Mouse (Mus musculus) layer of hippocampus, adult 9-10 months (tissue): ENCODE results near the gene Nid2.

Experiments used
- DNase-seq: peaks from one replicate; pipeline ENCODE4 v3.0.0; 2022; ENCODE audit warnings: low spot score

The Nid2 gene

DNA sequence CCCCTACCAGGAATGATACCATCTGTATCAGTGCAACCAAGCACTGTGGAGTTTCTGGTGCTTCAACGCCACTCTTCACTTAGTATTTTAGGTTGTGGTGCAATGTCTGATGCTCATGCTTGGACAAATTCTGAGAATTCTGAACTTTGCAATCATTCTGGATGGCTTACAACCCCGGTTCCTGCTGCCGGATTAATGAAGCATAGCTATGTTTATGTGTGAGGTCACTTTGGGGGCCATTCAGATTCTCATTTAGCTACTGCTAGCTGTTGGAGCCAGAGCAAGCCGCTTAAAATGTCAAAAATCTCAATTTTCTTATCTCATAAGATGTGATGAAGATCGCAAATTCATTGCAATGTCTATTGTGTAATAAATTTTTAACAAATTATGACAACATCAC is 6.2 kb upstream of the Nid2 start:
- DNase-seq, result no peak

DNA sequence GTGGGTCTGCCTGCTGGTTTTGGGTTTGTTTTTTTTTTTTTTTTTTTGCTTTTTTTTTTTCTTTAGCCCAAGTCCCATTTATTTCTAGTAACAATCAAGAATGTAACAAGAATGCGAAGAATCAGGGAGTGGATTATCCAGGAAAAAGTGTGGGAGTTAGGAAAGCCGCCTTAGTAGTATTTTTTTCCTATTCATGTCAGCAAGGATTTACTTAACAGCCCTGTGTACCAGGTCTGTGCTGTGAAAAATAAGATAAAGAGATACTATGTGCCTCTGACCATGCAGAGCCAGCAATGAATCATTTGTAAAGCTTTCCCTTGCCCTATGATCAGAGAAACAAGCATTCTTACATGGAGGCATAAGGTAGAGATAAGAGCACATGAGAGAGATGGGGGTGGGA is 4.8 kb upstream of the Nid2 start:
- no peak for DNase-seq

DNA sequence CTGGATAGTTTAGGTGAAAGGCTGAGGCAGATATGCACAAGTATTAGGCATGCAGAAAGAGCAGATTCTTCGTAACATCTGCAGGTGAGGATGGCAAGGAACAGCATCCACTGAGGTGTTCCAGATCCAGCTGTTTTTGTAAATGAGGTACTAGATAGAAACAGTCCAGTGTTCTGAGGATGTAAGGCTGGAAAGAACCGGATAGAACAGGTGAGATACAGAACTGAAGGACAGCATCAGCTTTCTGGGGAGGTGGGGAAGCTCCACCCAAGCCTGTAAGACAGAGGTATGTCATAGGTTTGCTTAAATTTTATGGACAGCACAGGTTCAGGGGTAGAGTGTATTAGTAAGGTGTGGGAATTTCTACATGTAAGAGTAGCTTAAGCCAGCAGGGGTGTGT is 4.3 kb upstream of the Nid2 start:
- DNase-seq, result no peak

DNA sequence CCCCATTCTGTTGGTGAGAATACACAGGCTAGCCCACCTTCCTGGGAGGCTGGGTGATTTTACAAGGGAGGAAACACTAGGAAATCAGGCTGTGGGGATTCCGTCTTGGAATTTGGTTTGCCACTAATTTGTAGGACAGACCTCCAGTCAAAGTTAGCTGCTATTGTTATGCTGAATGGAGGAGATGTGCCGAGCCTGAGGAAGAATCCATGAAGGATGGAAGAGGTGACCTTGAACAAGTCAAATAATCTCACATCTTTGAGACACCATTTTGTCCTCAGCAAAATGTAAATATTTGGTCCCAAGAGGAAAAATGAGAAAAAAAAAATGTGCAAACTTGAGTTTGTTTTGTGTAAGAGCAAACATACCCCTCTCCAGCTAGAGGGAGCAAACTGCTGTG is 1.3 kb upstream of the Nid2 start:
- no peak for DNase-seq

DNA sequence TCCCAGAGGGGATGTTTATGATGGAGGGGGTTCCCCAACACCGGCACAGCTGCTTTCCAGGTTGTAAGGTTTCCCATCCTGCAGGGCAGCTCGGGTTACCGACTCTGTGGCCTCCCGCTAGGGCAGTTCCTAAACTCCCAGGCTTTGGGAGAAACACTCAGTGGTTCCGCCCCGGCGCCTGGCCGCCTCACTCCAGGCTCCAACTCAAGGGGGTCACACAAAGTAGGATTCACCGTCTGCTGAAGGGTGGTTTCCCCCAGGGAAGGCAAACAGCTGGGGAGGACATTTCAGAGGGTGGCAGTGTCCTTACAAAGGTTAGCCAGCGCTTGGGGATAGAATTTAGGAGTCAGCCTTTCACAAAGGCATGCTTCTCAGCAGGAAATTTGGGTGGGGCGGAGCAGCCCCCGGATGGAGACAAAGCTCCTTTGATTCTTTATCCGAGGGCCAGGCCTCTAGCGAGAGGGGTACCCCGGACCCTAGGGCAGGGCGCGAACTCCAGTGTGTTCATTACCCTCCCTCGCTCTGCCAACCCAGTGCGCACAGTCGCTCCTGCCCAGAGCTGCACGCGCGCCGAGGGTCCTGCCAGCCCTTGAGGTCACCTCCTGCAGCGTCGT is 547 bp upstream of the Nid2 start:
- DNase-seq, result no peak

DNA sequence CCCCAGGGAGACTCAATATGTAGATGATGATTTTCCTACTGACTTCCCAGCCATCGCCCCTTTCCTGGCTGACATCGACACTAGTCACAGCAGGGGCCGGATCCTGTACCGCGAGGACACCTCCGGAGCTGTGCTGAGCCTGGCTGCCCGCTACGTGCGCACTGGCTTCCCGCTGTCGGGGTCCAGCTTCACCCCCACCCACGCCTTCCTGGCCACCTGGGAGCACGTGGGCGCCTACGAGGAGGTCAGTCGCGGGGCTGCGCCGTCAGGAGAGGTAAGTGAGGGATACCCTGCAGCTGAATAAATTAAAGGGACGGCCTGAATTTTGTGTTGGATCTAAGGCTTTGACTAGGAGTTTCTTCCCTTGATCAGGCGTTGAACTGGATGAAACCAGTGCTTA is 1.2 kb downstream of the Nid2 start:
- DNase-seq, result no peak

DNA sequence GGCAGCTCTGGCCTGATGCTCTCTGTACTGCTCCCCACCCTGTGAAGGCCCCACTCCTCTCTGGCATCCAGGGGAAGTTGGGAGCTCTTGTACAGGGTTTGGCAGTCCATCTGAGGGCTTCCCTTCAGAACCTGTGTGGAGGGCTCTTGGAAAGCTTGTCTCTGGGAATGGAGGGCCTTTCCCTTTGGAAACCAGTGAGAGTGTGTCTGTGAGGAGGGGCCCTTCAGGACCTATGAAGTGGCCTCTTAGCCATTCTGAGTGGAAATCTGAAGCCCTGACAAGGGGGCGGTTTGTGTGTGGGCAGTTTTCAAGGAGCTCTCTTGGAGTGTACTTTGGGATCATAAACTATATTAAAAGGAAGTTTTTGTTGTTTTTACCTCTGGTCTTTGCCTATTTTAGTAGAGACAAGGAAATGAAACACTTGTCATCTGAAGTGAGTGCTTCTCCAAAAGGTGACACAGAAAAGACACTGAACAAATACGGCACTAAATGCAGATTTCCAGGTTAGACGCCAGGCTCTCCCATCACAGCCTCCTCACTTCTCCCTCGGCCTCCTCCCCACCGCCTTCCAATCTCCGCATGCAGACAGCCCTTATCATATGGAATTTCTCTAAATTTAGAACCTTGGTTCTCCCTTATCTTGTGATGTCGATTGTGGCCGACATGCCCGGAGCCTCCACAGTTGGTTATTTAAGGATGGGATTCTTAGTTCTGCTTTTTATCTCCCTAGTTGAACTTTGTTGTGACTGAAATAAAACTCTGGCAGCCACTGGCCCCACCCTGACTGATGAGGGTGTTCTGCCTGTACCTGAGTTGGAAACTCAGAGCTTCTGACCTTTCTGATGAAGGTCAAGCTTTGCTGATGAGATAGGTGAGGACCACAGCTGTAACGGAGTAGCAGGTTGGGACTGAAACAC is 8.5 kb downstream of the Nid2 start:
- no peak for DNase-seq

DNA sequence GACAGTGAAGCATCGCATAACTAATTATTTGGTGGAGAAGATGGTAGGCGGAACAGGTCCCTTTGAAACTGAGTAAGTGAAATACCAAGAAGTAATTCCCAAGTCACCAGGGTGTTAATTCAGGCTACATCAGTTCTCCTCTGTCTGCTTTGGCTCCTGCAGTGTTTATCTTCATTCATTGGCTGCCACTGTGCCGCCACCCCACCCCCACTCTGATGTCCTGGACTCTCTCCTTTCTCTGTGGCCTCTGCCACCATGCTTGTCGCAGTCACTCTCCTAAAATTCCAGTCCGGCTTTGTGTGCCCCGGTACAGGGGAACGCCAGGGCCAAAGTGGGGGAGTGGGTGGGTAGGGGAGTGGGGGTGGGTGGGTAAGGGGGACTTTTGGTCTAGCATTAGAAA is 9.7 kb downstream of the Nid2 start:
- no peak for DNase-seq

DNA sequence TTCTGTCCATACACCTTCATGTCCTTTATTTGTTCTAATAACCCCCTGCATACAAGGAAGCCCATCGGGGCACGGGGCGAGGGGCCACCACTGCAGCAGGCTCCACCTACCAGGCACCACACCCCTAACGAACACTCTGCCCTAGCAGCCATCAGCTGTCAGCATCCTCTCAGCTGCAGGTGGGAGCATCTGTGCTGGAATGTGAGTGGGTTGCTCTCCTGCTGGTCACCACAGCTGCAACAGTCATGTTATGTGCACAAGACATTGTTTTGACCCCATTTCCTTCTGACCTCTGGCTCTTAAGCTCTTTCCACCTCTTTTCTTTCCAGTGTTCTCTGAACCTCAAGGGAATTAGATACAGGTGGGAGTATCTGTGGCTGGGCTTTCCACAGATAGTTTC is 10.9 kb downstream of the Nid2 start:
- DNase-seq, result no peak

DNA sequence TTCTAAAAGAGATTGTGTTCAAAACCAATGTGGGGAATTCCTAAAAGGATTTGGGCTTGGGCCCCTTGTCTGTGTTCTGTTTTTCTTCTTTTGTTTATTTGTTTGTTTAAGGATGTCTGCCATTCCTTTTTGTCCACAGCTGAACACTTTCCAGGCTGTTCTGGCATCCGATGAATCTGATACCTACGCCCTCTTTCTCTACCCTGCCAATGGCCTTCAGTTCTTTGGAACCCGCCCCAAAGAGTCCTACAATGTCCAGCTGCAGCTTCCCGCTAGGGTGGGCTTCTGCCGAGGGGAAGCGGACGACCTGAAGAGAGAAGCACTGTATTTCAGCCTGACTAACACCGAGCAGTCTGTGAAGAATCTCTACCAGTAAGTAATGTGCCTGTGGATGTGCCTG is 12.5 kb downstream of the Nid2 start:
- DNase-seq, result no peak

DNA sequence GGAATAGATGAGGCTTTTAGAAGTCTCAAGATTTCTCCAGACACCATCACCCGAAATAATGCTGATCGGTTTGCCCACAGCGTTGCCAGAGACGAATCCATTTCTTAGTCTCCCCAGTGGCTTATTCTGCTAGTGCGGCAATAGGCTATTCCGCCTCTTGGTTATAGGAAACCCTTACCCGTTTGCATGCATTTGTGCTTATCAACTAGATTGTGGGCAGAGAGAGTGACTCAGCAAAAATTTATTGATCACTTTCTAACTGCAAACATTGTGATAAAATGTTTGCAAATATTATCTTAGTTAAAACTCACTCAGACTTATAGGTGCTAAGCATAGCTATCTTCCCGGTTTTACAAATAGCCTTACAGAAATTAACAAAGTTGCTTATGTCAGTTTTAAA is 13.3 kb downstream of the Nid2 start:
- DNase-seq, result no peak

DNA sequence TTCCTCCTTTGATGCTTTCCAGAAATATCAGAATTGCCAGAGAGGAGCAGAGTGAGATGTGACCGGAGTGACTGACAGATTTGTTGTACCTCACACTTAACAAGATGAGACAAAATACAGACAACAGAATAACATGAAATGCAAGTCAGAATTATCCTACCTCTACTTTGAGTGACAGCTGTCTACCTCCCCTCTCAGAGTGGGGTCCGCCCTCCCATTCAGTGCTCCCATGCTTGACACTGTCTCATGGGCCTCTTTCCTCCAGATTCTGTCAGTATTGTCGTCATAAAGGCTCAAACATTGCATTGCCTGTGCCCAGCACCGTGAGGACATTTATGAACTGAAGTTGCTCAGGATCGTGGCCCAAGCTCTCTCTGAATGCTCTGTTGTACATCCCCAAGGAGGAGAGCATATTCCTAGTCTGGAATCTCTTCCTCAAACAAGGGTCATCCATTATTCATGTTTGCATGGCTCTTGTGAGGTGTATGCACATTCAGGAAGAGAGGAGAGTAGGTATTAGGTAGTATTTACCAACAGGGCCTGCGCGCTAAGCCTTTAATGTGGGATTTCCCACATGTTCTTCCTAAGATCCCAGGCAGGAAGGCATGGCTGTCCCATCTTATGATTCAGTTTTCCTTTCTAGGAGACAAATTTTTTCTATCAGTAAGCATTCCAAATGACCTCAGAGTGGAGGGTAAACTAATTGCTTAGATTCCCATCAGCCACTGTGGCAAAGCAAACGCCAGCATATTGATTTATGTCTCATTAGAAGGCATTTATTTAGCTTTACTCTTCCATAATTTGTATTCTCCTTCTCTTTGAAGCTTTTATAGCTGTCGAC is 14.7 kb downstream of the Nid2 start:
- DNase-seq, result no peak

DNA sequence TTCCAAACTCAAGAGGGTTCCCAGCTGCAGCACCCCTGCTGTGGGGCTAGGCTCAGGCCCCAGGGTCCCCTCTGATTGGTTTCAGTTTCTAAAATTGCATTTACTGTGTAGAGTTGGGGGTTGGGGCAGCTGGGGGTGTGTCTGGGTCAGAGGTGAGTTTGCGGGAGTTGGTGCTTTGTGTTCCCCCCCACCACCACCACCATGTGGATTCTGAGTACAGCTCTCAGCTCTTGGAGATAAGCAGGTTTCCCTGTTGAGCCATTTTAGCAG is 15.2 kb downstream of the Nid2 start:
- no peak for DNase-seq

DNA sequence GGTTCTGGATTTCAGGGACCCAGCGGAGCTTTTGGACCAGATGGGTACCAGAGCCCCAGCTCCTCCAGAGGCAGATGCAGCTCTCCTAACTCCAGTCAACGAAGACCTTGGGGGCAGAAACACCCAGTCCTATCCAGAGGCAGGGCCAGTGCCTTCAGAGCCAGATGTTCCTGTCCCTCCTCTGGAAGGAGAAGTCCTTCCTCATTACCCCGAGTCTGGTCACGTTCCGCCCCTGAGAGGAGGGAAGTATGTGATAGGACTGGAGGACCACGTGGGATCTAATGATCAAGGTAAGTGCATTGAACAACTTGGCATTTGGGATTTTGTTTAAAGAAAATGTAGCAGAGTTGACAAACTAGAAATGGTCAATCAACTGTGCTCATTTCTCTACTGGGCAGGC is 17.6 kb downstream of the Nid2 start:
- DNase-seq, result no peak

DNA sequence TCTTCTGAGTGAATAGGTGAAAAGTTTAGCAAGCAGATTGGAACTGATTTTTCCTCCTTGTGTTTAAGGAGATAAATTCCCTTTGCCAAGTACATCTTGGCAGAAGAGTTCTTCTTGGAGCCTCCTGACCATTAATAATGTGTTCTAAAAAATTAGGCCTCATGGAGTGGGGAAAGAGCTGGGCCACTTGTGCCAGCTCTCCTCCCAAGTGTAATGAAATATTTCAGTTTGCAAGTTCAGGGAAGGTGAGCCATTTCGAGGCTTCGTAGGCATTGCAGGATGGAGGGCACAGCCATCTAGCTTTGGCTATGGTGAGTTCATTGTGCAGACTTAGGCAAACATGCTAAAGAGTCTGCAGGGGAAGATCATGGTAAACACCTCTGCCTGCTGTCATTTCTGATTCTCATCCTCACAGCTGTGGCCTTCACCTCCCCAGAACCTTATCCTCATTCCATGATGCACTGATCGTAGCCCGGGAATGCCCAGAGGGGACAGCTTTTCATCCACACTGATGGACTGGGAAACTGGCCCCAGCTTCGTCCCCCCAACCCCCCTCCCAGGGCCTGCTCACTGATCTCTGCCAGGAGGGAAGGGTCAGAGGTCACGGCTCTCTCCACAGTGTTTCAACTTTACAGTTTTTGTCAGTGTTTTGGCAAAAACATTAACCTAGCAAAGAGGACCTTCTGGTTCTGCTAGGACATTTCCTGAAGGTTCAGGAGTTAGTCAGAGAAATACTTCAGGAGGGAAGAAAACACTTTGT is 18.6 kb downstream of the Nid2 start:
- no peak for DNase-seq

DNA sequence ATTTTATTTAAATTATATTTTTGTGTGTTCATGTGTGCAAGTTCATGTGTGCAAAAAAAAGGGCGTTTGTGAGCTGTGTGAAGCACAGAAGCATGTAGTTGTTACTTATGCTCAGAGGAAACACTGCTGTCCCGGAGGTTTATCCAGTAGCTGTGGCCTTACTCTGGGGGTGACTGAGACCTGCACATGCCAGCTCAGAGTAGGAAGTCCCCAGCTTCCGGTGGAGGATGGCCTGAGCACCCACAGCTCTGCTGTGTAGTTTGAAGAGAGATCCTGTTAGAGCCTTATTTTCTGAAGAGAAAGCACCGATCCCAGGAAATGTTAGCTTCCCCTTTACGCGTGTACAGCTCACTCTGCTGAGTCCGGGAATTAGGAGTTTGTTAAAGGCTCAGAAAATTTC is 20.1 kb downstream of the Nid2 start:
- DNase-seq, result no peak

DNA sequence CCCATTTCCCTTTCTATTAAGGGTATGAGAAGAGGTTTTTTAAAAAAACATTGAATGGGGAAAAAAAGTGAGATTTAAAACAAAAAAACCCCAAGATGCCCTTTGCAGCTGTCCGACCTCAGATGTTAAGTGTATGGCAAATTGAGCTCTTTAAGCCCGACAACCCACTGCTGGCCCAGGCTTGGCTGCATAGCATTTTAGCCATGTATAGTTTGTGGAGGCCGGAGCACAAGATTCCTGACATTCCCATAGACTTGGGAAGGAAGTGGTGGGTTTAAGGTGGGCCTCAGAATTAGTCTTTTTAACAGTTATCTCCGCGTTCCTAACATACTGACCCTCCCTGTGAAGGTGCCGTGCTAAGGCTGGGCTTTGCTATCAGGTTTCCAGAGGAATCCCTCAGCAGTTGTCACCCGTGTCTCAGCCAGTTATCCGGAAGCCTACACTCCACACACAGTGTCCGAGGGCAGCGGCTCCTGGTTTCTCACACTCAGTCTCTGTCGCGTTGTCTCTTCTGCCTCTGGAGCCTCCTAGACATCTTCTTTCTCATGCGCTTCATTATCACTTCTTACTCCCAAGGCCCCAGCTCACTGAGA is 23.1 kb downstream of the Nid2 start:
- DNase-seq, result no peak

DNA sequence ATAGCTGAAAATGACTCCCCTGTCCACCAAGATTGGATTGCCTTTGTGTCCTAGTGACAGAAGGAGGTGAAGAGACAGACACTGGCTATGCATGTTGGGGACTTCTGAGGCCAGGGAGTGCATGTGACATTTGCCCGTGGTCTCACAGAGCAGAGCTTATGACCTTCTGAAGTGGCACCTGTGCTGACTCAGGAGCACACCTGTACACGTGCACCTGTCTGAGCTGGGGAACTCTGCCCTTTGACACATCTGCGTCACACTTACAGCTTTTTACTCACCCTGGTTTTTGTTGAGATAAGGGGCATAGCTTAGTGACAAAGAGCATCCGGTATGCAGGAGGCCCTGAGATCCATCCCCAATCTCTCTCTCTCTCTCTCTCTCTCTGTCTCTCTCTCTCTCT is 24.4 kb downstream of the Nid2 start:
- DNase-seq, result no peak

DNA sequence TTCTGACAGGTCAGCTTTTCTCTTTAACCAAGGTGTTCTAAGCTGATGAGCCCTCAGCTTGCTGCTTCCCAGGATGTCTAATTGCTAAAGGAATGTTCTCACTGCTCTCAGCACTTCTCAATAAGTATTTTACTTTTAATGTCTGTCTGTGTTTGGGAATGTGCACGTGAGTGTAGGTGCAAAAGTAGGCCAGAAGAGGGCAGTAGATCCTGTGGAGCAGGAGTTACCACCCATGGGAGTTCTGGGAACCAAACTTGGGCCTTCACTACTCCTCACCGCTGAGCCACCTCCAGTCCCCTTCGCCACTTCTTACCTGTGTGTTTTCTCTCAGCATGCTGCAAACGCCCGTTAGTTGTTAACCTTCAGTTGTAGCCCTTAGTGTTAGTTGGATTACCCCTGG is 25.1 kb downstream of the Nid2 start:
- no peak for DNase-seq

DNA sequence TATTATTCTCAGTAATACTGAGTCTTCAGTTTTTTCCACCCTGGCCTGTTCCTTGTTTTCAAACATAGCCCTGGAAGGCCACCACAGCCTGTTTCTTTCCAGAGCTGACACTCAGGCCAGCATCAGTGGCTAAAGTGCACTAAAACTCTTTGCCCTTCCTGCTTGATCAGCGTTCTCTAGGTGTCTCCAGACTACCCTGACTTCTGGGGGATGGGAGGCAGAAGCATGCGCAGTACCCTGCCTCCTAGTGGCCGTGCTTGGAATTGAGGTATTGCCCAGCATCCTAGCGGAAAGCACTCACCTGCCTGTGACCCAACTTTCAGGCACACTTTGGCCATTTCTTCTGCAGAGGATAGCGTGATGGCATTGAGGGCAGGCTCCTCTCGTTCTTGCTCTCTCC is 25.8 kb downstream of the Nid2 start:
- no peak for DNase-seq

DNA sequence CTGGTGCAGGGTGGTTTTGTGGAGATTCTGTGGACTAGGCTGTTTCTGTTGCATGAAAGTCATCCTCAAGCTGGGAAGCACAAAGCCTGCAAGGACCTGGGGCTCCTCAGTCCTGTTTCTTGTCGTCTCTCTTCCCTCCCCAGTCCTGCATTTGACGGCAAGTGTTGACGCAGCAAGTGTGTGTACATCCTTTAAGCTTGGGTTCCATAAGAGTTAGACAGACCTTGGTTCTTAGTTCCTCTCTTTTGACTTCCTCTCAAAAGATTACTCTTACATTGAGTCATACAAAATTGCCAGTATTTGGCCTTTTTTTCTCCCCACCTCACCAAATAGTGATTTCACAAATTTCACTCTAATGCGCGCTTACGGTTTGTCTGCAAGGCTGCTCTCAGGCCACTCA is 26.3 kb downstream of the Nid2 start:
- no peak for DNase-seq

DNA sequence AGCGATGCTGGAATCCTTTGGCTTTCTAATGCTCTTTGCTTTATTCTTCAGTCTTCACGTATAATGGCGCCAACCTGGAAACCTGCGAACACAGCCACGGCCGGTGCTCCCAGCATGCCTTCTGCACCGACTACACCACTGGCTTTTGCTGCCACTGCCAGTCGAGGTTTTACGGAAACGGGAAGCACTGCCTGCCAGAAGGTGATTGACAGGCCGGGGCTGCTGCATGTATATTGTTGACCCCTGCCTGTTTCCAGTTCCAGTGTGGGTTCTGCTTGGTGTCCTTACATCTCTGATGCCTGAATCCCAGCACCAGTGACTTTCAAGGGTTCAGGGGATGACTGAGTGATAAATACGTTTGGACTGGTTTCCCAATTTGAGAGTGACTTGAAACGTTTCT is 26.9 kb downstream of the Nid2 start:
- no peak for DNase-seq
